17 mouse cellular contexts compared by ENCODE assay signal in the genomic region with DNA sequence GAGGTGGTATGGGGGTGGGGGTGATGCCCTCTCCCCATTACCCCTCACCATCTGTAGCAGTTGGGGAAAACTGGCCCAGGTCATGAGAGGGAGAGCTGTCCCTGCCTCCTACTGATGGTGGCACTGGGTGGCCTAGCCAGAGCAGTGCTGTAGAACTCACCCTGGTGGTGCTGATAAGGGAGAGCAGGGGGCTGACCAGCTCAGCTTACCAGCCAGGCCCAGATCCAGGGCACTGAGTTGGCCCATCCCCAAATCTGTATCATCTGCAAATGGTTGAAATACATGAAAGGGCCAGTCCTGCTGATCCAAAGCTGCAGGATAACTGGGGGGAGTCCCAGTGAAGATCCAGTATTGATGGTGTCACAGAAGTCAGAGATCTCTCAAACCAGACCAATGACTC. TPM values are rescaled to one million over a fixed set of nuclear protein-coding genes. Genes with fewer than 3 reads are reported as not detected.
DNase-seq lines count a peak whose midpoint lies in the region; ATAC-seq lines count a peak whose summit lies in the region.
"Had no signal": no experiment of that assay in that cellular context is flagged by ENCODE, and none has a peak within 500 bp of the region (broad histone marks: within the 10 kb centered on the region; RNA-seq: fewer than 3 reads in every experiment).

No protein-coding gene starts in this region.

- H3K4me2 ChIP-seq in heart, embryonic 12.5 days, result no peak overlapping the region
- H3K4me2 ChIP-seq in liver, embryonic 13.5 days, result peak overlapping the region; percentile 59
- H3K4me2 ChIP-seq in stomach, embryonic 15.5 days, result no peak overlapping the region
- H3K4me2 ChIP-seq: hindbrain, embryonic 14.5 days; limb, embryonic 15.5 days had no signal

- H3K4me1 ChIP-seq in heart, embryonic 12.5 days (replicated peaks), result peaks cover 27% of the 10 kb centered on the region
- H3K4me1 ChIP-seq in liver, embryonic 13.5 days (replicated peaks), result peaks cover 78% of the 10 kb centered on the region
- peaks cover 5% of the 10 kb centered on the region; the same call in 1 of the 2 replicates for H3K4me1 ChIP-seq in stomach, embryonic 15.5 days

- no peak for DNase-seq in heart, postnatal 36 days
- DNase-seq in MN1 (ENCODE audit: low spot score), result peak; percentile 51
- DNase-seq in liver, embryonic 13.5 days, result peak; percentile 33
- DNase-seq in left cerebral cortex, postnatal 36 days (ENCODE audit: low spot score in 2 of 2), result no peak
- no peak for DNase-seq in layer of hippocampus, adult 8-10 months (ENCODE audit: low spot score in 2 of 2)
- no peak for DNase-seq in ovary, postnatal 14 days (ENCODE audit: low spot score)
- DNase-seq: cerebellum, adult 8-10 months; kidney, adult 2 months had no signal

- no peak overlapping the region for H3K9ac ChIP-seq in heart, embryonic 12.5 days
- peak overlapping the region; percentile 63 for H3K9ac ChIP-seq in liver, embryonic 13.5 days
- H3K9ac ChIP-seq in stomach, embryonic 15.5 days, result no peak overlapping the region
- H3K9ac ChIP-seq: hindbrain, embryonic 14.5 days; limb, embryonic 15.5 days had no signal

- intact Hi-C loops in heart, postnatal 36 days (cut with DNase I), result no loop called here
- intact Hi-C loops in left cerebral cortex, postnatal 36 days (cut with DNase I), result no loop called here

- no peak overlapping the region for H3K4me3 ChIP-seq in heart, embryonic 12.5 days
- H3K4me3 ChIP-seq in liver, embryonic 13.5 days (replicated peaks), result 0 out of 2 replicates have a peak overlapping the region, but pooled peaks have one; percentile 19
- H3K4me3 ChIP-seq in stomach, embryonic 15.5 days (replicated peaks), result no peak overlapping the region
- H3K4me3 ChIP-seq: limb, embryonic 15.5 days had no signal

- H3K27me3 ChIP-seq in heart, embryonic 12.5 days (replicated peaks), result no peaks in the 10 kb centered on the region
- H3K27me3 ChIP-seq in liver, embryonic 13.5 days, result no peaks in the 10 kb centered on the region
- H3K27me3 ChIP-seq in stomach, embryonic 15.5 days (replicated peaks), result no peaks in the 10 kb centered on the region
- H3K27me3 ChIP-seq: limb, embryonic 15.5 days had no signal

- no peak overlapping the region for H3K27ac ChIP-seq in heart, embryonic 12.5 days (ENCODE audit: poor library complexity, severe bottlenecking)
- H3K27ac ChIP-seq in liver, embryonic 13.5 days, result peak overlapping the region; percentile 88
- H3K27ac ChIP-seq in stomach, embryonic 15.5 days, result no peak overlapping the region
- H3K27ac ChIP-seq: hindbrain, embryonic 14.5 days; limb, embryonic 15.5 days; macrophage had no signal

- ATAC-seq in heart, embryonic 12.5 days (ENCODE audit: insufficient number of reproducible peaks, low FRiP score), result peak; percentile 49; the same call in 1 of the 2 replicates
- ATAC-seq in liver, embryonic 13.5 days (ENCODE audit: low read depth), result peak; percentile 84
- 0 out of 2 replicates have a peak, but pooled peaks have one; percentile 51 for ATAC-seq in stomach, embryonic 15.5 days (ENCODE audit: insufficient read depth, low FRiP score, low read depth)

- no peaks in the 10 kb centered on the region for H3K9me3 ChIP-seq in heart, embryonic 12.5 days (replicated peaks)
- H3K9me3 ChIP-seq in liver, embryonic 13.5 days (replicated peaks), result no peaks in the 10 kb centered on the region
- H3K9me3 ChIP-seq in stomach, embryonic 15.5 days, result no peaks in the 10 kb centered on the region
- H3K9me3 ChIP-seq: limb, embryonic 15.5 days had no signal

- H3K36me3 ChIP-seq in heart, embryonic 12.5 days, result no peaks in the 10 kb centered on the region
- peaks cover 6% of the 10 kb centered on the region; the same call in 1 of the 2 replicates for H3K36me3 ChIP-seq in liver, embryonic 13.5 days
- no peaks in the 10 kb centered on the region for H3K36me3 ChIP-seq in stomach, embryonic 15.5 days
- H3K36me3 ChIP-seq: limb, embryonic 15.5 days had no signal

RNA-seq across cellular contexts. Expression of gene Cep85, which starts 5.1 kb away (rescaled TPM):
- 29.5 and 30.1 TPM in 2 replicates for polyA plus RNA-seq in heart, embryonic 12.5 days (2016; fragmentation: Nextera tagmentation; extraction: Ambion mirVana)
- 10 to 100 TPM; 49.1 to 50.9 TPM for total RNA-seq in heart, postnatal 36 days (2021)
- 27.8 and 35.1 TPM in 2 replicates for polyA plus RNA-seq in liver, embryonic 13.5 days (2015; fragmentation: Nextera tagmentation; extraction: Ambion mirVana)
- 83.0 and 84.0 TPM in 2 replicates for polyA plus RNA-seq in stomach, embryonic 15.5 days (2015; fragmentation: Nextera tagmentation; extraction: Ambion mirVana)
- 10 to 100 TPM; 14.3 to 18.3 TPM for total RNA-seq in left cerebral cortex, postnatal 36 days (2021)
- total RNA-seq in layer of hippocampus, adult 8-10 months (2022), result 10 to 100 TPM; 16.6 to 19.8 (median 18.6) TPM

RNA-seq across cellular contexts. Expression of gene Gm7534, which starts 21.0 kb away (rescaled TPM):
- polyA plus RNA-seq in heart, embryonic 12.5 days (2016; fragmentation: Nextera tagmentation; extraction: Ambion mirVana), result not detected in 2 replicates
- not detected for total RNA-seq in heart, postnatal 36 days (2021)
- polyA plus RNA-seq in liver, embryonic 13.5 days (2015; fragmentation: Nextera tagmentation; extraction: Ambion mirVana), result not detected in 2 replicates
- polyA plus RNA-seq in stomach, embryonic 15.5 days (2015; fragmentation: Nextera tagmentation; extraction: Ambion mirVana), result not detected in 2 replicates
- total RNA-seq in left cerebral cortex, postnatal 36 days (2021), result not detected
- total RNA-seq in layer of hippocampus, adult 8-10 months (2022), result not detected
- total RNA-seq: heart, adult 8-10 months; left cerebral cortex, adult 8-10 months; neutrophil, adult 5-6 weeks had no signal
- polyA plus RNA-seq: hindbrain, embryonic 14.5 days; kidney, adult 2 months; large intestine, adult 2 months; limb, embryonic 15.5 days; macrophage had no signal

RNA-seq across cellular contexts. Expression of gene Catsper4, which starts 45.4 kb away (rescaled TPM):
- not detected in 2 replicates for polyA plus RNA-seq in heart, embryonic 12.5 days (2016; fragmentation: Nextera tagmentation; extraction: Ambion mirVana)
- not detected for total RNA-seq in heart, postnatal 36 days (2021)
- not detected in 2 replicates for polyA plus RNA-seq in liver, embryonic 13.5 days (2015; fragmentation: Nextera tagmentation; extraction: Ambion mirVana)
- 0.26 and 0.31 TPM in 2 replicates for polyA plus RNA-seq in stomach, embryonic 15.5 days (2015; fragmentation: Nextera tagmentation; extraction: Ambion mirVana)
- total RNA-seq in left cerebral cortex, postnatal 36 days (2021), result not detected
- under 1 TPM in 1 of 4 experiments, not detected in 3; 0.31 TPM for total RNA-seq in layer of hippocampus, adult 8-10 months (2022)
- total RNA-seq: left cerebral cortex, adult 8-10 months; neutrophil, adult 5-6 weeks had no signal
- polyA plus RNA-seq: hindbrain, embryonic 14.5 days; macrophage had no signal

RNA-seq across cellular contexts. Expression of gene Sh3bgrl3, which starts 53.2 kb away (rescaled TPM):
- polyA plus RNA-seq in heart, embryonic 12.5 days (2016; fragmentation: Nextera tagmentation; extraction: Ambion mirVana), result 179 and 190 TPM in 2 replicates
- 10 to 100 TPM; 36.4 to 39.9 TPM for total RNA-seq in heart, postnatal 36 days (2021)
- 158 and 171 TPM in 2 replicates for polyA plus RNA-seq in liver, embryonic 13.5 days (2015; fragmentation: Nextera tagmentation; extraction: Ambion mirVana)
- 363 and 395 TPM in 2 replicates for polyA plus RNA-seq in stomach, embryonic 15.5 days (2015; fragmentation: Nextera tagmentation; extraction: Ambion mirVana)
- 100 to 1,000 TPM; 187 to 235 TPM for total RNA-seq in left cerebral cortex, postnatal 36 days (2021)
- total RNA-seq in layer of hippocampus, adult 8-10 months (2022), result 100 to 1,000 TPM; 185 to 289 (median 252) TPM

RNA-seq across cellular contexts. Expression of gene Cnksr1, which starts 56.4 kb away (rescaled TPM):
- 0.61 and 1.4 TPM in 2 replicates for polyA plus RNA-seq in heart, embryonic 12.5 days (2016; fragmentation: Nextera tagmentation; extraction: Ambion mirVana)
- 1 to 10 TPM; 4.7 to 5.5 TPM for total RNA-seq in heart, postnatal 36 days (2021)
- polyA plus RNA-seq in liver, embryonic 13.5 days (2015; fragmentation: Nextera tagmentation; extraction: Ambion mirVana), result 0.05 and 0.07 TPM in 2 replicates
- 7.7 and 10.0 TPM in 2 replicates for polyA plus RNA-seq in stomach, embryonic 15.5 days (2015; fragmentation: Nextera tagmentation; extraction: Ambion mirVana)
- total RNA-seq in left cerebral cortex, postnatal 36 days (2021), result under 1 TPM; 0.27 to 0.66 TPM
- under 1 TPM; 0.51 to 0.89 (median 0.79) TPM for total RNA-seq in layer of hippocampus, adult 8-10 months (2022)
- polyA plus RNA-seq: macrophage had no signal

Comparison
In these comparisons a context has a peak if more than half of its experiments do, and no peak if none do; other contexts are left out.
1. DNase-seq: peak in MN1 (single experiment) and liver, embryonic 13.5 days (single experiment); none in heart, postnatal 36 days (0 of 2), left cerebral cortex, postnatal 36 days (0 of 2), layer of hippocampus, adult 8-10 months (0 of 2) and ovary, postnatal 14 days (single experiment).
2. Peak in every context shown above with its lines, with median percentiles within 50 percentile points of each other: ATAC-seq.